Mouse (Mus musculus): ENCODE data around the gene Folr1.

DNA sequence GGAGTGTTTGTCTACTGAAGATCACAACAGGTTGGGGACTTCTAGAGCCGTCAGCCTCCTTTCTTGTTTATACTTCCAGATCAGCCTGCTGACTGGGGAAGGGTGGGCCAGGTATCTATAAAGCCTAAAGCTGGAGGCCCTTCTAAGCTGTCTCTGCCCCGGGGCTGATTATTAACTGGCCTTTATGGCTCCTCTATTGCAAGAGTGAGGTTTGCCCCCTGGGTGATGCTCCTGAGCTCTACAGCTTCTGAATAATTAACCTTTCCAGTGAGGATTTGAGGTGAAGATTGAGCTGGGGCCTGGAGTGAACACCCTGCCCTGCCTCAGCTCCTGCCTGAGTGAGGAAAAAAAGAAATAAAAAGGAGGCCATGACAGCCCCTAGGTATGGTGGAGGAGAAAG is at the start of gene Folr1:
- TF ChIP-seq CTCF (conservative IDR thresholded peaks at IDR 0.05; ENCODE audit: low read length): no peak
- TF ChIP-seq NANOG (IDR thresholded peaks at IDR 0.05; ENCODE audit: borderline replicate concordance, low read length): no peak
- no peak for TF ChIP-seq POU5F1 (IDR thresholded peaks at IDR 0.05; ENCODE audit: borderline replicate concordance, low read length)

Measured in E14TG2a.4 (cell line).